Mouse (Mus musculus): ENCODE data around the gene Gm13277. TPM values are rescaled to one million over a fixed set of nuclear protein-coding genes. Genes with fewer than 3 reads are reported as not detected.
"Not testable (repeated sequence)": the region's sequence is repeated elsewhere in the genome, so short reads cannot be mapped to it uniquely, and the experiment has no call there.

Gm13277 gene
- polyA plus RNA-seq (2014; fragmentation: Nextera tagmentation; extraction: Ambion mirVana), result not detected in 2 replicates

DNA sequence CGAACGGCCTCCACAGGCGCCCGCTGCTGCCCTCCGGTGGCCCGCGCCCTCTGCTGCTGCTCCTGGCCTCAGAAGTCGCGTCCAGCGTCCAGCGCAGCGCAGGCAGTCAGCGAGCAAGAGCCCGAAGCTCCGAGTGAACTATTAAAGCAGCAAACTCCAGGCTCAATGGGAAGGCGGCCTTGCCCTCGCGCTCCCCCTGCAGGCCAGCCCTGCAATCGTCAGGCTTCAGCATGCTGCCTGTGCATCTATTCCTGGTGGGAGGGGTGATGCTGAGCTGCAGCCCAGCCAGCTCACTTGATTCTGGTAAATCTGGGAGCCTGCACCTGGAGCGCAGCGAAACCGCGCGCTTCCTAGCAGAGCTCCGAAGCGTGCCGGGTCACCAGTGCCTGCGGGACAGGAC lies at the start of gene Gm13277:
Gene Gm13277 (plus strand): TSS at position 231 of the 400 bp plus-strand sequence.
- no CpG with 5 or more reads among the region's 28 CpGs for WGBS
- not testable (repeated sequence) for ATAC-seq (ENCODE audit: insufficient read depth)
- peak; percentile 64 for TF ChIP-seq CTCF (IDR thresholded peaks at IDR 0.05; ENCODE audit: low read depth)

DNA sequence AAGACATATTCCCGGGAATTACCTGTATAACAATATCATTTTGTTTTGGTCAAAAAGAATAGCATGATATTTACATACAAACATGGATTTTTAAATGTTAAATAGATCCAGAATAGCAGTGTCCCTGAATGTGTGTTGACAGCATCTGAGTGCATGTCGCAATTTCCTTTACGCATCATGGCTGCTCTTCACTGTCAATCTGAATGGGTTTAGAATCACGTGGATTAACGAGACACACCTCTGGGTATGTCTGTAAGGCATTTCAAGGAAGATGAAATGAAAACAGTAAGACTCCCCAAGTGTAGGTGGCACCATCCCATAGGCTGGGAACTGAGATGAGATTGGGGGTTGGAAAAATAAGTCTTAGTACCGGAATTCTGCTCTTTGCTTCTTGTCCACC lies 49.4 kb upstream of the Gm13277 start:
- no peak for ATAC-seq (ENCODE audit: insufficient read depth)
- H3K27me3 ChIP-seq (ENCODE audit: insufficient read depth, low read length), result no peaks in the 10 kb centered on the region
- no peak overlapping the region for H3K27ac ChIP-seq (ENCODE audit: low read depth)
- no peak for DNase-seq
- no peaks in the 10 kb centered on the region for H3K9me3 ChIP-seq (ENCODE audit: low read depth, low read length)
- peaks cover 5% of the 10 kb centered on the region; the same call in 1 of the 2 replicates for H3K4me1 ChIP-seq (ENCODE audit: insufficient read depth)
- H3K4me3 ChIP-seq (ENCODE audit: low read depth, low read length), result no peak overlapping the region
- H3K36me3 ChIP-seq (ENCODE audit: insufficient read depth), result no peaks in the 10 kb centered on the region
- no peak overlapping the region for H3K4me2 ChIP-seq
- TF ChIP-seq CTCF (IDR thresholded peaks at IDR 0.05; ENCODE audit: low read depth), result no peak
- WGBS, result 91% methylated on average over 6 of the region's 6 CpGs
- no peak overlapping the region for H3K9ac ChIP-seq

More for the DNA sequence above, at the start of gene Gm13277:
- not testable (repeated sequence) for H3K36me3 ChIP-seq (ENCODE audit: insufficient read depth); H3K4me2 ChIP-seq; H3K27ac ChIP-seq (ENCODE audit: low read depth); DNase-seq; H3K4me3 ChIP-seq (ENCODE audit: low read depth, low read length); H3K27me3 ChIP-seq (ENCODE audit: insufficient read depth, low read length); H3K9ac ChIP-seq; H3K4me1 ChIP-seq (ENCODE audit: insufficient read depth); H3K9me3 ChIP-seq (ENCODE audit: low read depth, low read length)

DNA sequence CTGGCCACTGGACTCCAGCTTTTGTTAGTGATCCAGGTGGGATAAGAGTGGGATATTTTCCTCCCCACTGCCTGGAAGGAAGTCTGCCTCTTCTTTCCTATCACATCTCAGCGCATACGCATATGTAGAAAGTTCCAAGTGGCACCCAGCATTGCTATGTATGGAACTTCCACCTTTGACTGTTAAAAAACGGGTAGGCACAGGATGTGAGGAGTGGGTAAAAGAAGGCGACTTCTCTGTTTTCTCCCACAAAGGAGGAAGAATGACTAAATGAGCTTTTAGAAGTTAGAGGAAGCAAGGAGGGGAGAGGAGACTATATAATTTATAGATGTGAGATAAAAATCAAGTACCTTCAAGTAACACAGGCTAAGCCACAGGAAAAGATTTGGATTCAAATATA lies 47.0 kb upstream of the Gm13277 start:
- no peak for ATAC-seq (ENCODE audit: insufficient read depth)
- 84% methylated on average over 4 of the region's 4 CpGs for WGBS

DNA sequence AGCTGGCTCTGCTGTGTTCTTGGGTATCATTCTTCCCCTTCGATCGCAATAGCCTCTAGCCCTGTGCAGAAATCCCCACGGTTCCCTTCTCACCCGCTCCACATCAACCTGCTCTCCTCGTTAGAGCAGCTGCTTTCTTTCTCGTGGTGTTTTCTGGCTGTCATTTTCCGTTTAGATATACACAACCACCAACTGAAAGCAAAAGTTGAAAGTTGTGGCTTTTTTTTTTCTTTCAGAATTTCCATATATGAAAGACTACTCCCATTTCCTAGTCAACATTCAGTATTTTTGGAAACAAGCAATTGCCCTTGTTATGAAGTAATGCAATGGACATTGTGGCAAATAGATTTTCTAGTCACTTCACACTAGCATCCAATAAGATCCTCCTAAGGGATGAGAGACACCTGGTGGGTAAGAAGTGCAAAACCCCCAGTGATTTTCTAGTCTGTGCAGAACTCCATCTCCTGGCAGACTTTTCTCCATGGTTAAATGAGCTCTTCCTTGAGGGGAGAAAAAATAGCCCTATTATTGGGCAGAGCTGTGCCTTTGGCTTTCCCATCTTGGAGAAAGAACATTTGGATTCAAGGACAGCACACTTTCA lies 45.6 kb upstream of the Gm13277 start:
- ATAC-seq (ENCODE audit: insufficient read depth) (no peak), DNase-seq (peak; percentile 58)
- 53% methylated on average over 7 of the region's 7 CpGs for WGBS
- no peaks in the 10 kb centered on the region for H3K36me3 ChIP-seq (ENCODE audit: insufficient read depth)
- TF ChIP-seq CTCF (IDR thresholded peaks at IDR 0.05; ENCODE audit: low read depth), result peak; percentile 42
- no peaks in the 10 kb centered on the region for H3K27me3 ChIP-seq (ENCODE audit: insufficient read depth, low read length)
- H3K4me1 ChIP-seq (ENCODE audit: insufficient read depth), result peaks cover 5% of the 10 kb centered on the region; the same call in 1 of the 2 replicates
- no peak overlapping the region for H3K27ac ChIP-seq (ENCODE audit: low read depth)
- no peak overlapping the region for H3K4me3 ChIP-seq (ENCODE audit: low read depth, low read length)
- H3K9ac ChIP-seq, result no peak overlapping the region
- H3K4me2 ChIP-seq, result no peak overlapping the region
- no peaks in the 10 kb centered on the region for H3K9me3 ChIP-seq (ENCODE audit: low read depth, low read length)

More for the DNA sequence above, 47.0 kb upstream of the Gm13277 start:
- Histone ChIP-seq H3K4me2 (no peak overlapping the region), H3K27ac (ENCODE audit: low read depth) (no peak overlapping the region), H3K4me1 (ENCODE audit: insufficient read depth) (peaks cover 5% of the 10 kb centered on the region; the same call in 1 of the 2 replicates), H3K36me3 (ENCODE audit: insufficient read depth) (no peaks in the 10 kb centered on the region), H3K9ac (no peak overlapping the region), H3K9me3 (ENCODE audit: low read depth, low read length) (no peaks in the 10 kb centered on the region), H3K4me3 (ENCODE audit: low read depth, low read length) (no peak overlapping the region), H3K27me3 (ENCODE audit: insufficient read depth, low read length) (no peaks in the 10 kb centered on the region)
- TF ChIP-seq CTCF (IDR thresholded peaks at IDR 0.05; ENCODE audit: low read depth), result no peak
- DNase-seq, result no peak

DNA sequence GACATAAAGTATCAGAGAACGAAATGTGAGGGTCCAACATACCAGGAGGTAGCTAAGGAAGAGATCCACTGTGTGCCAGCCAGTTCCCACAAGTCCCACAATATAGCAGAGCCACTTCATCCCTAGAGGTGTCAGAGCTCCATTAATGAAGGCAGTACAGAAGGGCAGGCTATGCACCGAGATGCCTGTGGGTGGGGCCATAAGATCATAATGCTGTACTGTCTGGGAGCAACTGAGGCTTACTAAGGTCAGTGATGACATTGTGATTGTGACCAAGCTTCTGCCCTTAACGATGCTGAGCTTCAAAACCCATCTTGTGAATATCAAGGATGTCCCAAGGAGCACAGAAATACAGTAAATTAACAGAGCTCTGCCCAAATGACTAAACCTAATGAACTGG lies 44.2 kb upstream of the Gm13277 start:
- Histone ChIP-seq H3K36me3 (ENCODE audit: insufficient read depth) (no peaks in the 10 kb centered on the region), H3K9me3 (ENCODE audit: low read depth, low read length) (no peaks in the 10 kb centered on the region), H3K27me3 (ENCODE audit: insufficient read depth, low read length) (no peaks in the 10 kb centered on the region), H3K9ac (no peak overlapping the region), H3K4me3 (ENCODE audit: low read depth, low read length) (no peak overlapping the region), H3K4me1 (ENCODE audit: insufficient read depth) (peaks cover 5% of the 10 kb centered on the region; the same call in 1 of the 2 replicates), H3K27ac (ENCODE audit: low read depth) (no peak overlapping the region), H3K4me2 (no peak overlapping the region)
- WGBS, result 69% methylated on average over 3 of the region's 3 CpGs
- DNase-seq (no peak), ATAC-seq (ENCODE audit: insufficient read depth) (no peak; the same call in 1 of the 2 replicates)
- no peak for TF ChIP-seq CTCF (IDR thresholded peaks at IDR 0.05; ENCODE audit: low read depth)

DNA sequence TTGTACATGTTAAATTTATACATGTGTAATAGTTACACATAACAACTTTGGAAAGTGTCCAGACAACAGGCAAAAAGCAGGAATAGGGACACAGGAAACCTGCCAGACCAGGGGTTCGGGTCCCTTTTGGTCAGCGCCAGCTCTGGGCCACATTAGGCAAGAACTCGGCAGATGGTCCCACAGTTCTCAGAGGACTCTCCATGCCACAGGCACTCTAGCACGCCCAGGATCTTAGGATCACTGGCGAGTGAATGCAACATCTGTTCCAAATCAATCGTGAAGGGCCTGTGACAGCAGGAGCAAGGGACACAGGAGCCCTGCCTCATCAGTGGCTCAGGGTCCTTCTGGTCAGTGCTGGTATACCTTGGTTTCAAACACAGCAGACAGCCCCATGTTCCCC lies 38.5 kb upstream of the Gm13277 start:
- H3K27ac ChIP-seq (ENCODE audit: low read depth), result no peak overlapping the region
- no peak overlapping the region for H3K4me3 ChIP-seq (ENCODE audit: low read depth, low read length)
- ATAC-seq (ENCODE audit: insufficient read depth) (no peak), DNase-seq (no peak)
- no peaks in the 10 kb centered on the region for H3K9me3 ChIP-seq (ENCODE audit: low read depth, low read length)
- no peak overlapping the region for H3K9ac ChIP-seq
- H3K4me2 ChIP-seq, result no peak overlapping the region
- H3K4me1 ChIP-seq (ENCODE audit: insufficient read depth), result no peaks in the 10 kb centered on the region
- 49% methylated on average over 6 of the region's 6 CpGs for WGBS
- no peak for TF ChIP-seq CTCF (IDR thresholded peaks at IDR 0.05; ENCODE audit: low read depth)
- no peaks in the 10 kb centered on the region for H3K36me3 ChIP-seq (ENCODE audit: insufficient read depth)
- H3K27me3 ChIP-seq (ENCODE audit: insufficient read depth, low read length), result no peaks in the 10 kb centered on the region

DNA sequence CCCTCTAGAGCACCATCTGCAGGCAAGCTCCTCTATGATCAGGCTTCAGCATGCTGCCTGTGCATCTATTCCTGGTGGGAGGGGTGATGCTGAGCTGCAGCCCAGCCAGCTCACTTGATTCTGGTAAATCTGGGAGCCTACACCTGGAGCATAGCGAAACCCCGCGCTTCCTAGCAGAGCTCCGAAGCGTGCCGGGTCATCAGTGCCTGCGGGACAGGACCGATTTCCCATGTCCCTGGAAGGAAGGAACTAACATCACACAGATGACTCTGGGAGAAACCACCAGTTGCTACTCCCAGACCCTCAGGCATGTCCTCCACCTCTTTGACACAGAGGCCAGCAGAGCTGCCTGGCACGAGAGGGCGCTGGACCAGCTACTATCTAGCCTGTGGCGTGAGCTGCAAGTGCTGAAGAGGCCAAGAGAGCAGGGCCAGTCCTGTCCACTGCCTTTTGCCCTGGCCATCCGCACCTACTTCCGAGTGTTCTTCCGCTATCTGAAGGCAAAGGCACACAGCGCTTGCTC lies 33.6 kb upstream of the Gm13277 start, which contains the start of gene Gm13271:
Gene Gm13271 (plus strand): TSS at position 51 of the 523 bp plus-strand sequence.
- not testable (repeated sequence) for H3K4me3 ChIP-seq (ENCODE audit: low read depth, low read length); H3K36me3 ChIP-seq (ENCODE audit: insufficient read depth); H3K9ac ChIP-seq; ATAC-seq (ENCODE audit: insufficient read depth); H3K4me2 ChIP-seq; H3K9me3 ChIP-seq (ENCODE audit: low read depth, low read length); H3K4me1 ChIP-seq (ENCODE audit: insufficient read depth); H3K27ac ChIP-seq (ENCODE audit: low read depth); H3K27me3 ChIP-seq (ENCODE audit: insufficient read depth, low read length); DNase-seq
- WGBS, result 73% methylated on average over 15 of the region's 15 CpGs
- TF ChIP-seq CTCF (IDR thresholded peaks at IDR 0.05; ENCODE audit: low read depth), result 0 out of 2 replicates have a peak, but pooled peaks have one; percentile 16

DNA sequence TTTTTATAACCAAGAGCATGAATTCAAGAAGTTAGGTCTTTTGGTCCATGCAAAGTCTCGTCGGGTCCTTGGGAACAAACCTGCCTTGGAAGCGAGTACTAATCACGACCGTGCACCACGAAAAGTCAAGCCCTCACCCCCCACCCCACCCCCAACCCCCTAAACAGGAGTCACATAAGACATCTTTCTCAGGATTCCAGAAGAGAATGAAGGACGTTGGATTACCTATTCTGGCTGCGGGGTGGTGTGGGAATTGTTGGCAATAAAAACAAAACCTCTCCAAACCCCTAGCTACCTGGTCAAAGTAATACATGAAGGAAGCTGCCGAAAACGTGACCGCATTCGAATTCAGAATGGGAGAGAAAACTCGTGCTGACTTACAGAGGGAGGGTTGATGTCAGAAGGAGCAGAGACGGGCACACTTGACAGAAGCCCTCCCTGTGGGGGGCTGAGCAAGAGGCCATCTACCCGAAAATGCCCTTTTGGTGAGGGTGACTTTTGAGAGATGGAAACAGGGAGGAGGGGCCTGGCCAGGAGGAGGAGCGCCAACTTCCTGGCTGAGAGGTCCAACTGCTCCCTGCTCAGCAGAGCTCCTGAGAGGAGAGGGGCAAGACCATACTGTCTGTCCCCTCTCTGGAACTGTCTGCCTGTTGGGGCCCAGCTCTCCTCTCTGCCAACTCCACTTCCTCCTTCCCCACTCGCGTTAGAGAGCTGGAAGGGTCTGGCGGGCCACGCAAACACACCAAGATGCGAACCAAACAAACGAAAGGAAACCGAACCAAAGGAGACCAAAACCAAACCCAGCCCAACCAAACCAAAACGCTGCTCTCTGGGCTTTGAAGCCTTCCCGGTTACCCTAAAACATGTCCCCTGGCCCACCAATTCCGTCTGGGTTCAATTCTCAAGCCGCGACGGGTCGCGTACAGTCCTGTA lies 31.6 kb upstream of the Gm13277 start:
- not testable (repeated sequence) for ATAC-seq (ENCODE audit: insufficient read depth)
- DNase-seq, result peak; percentile 48
- WGBS, result 9% methylated on average over 28 of the region's 31 CpGs

More for the DNA sequence above, 31.6 kb upstream of the Gm13277 start:
- H3K36me3 ChIP-seq (ENCODE audit: insufficient read depth); H3K4me1 ChIP-seq (ENCODE audit: insufficient read depth); H3K9me3 ChIP-seq (ENCODE audit: low read depth, low read length); H3K27me3 ChIP-seq (ENCODE audit: insufficient read depth, low read length): not testable (repeated sequence)
- peak overlapping the region; percentile 97 for H3K27ac ChIP-seq (ENCODE audit: low read depth)
- H3K9ac ChIP-seq, result peak overlapping the region; percentile 67
- H3K4me3 ChIP-seq (ENCODE audit: low read depth, low read length), result peak overlapping the region; percentile 46
- H3K4me2 ChIP-seq, result peak overlapping the region; percentile 68
